Mouse (Mus musculus) embryonic stem cell, embryonic (primary cell): ENCODE data around the gene Dok1.

Source experiments
- CTCF ChIA-PET, 4 experiments: fragments of 300-600 bp in 2 of 4; fragments of 350-600 bp in 2 of 4; sonication (Branson Sonifier 250); formaldehyde crosslinking; loops; one replicate each; lab custom pipeline; 2022; ENCODE audit warnings: inconsistent platforms in 2 of 4; lab: Charles Lee
- POLR2A ChIA-PET, 4 experiments: fragments of 300-600 bp in 2 of 4; fragments of 350-600 bp in 2 of 4; sonication (Branson Sonifier 250); formaldehyde crosslinking; loops; one replicate each; lab custom pipeline; 2022; ENCODE audit warnings: antibody characterized with exemption in 4 of 4, inconsistent platforms in 1 of 4; lab: Charles Lee

The Dok1 gene

DNA sequence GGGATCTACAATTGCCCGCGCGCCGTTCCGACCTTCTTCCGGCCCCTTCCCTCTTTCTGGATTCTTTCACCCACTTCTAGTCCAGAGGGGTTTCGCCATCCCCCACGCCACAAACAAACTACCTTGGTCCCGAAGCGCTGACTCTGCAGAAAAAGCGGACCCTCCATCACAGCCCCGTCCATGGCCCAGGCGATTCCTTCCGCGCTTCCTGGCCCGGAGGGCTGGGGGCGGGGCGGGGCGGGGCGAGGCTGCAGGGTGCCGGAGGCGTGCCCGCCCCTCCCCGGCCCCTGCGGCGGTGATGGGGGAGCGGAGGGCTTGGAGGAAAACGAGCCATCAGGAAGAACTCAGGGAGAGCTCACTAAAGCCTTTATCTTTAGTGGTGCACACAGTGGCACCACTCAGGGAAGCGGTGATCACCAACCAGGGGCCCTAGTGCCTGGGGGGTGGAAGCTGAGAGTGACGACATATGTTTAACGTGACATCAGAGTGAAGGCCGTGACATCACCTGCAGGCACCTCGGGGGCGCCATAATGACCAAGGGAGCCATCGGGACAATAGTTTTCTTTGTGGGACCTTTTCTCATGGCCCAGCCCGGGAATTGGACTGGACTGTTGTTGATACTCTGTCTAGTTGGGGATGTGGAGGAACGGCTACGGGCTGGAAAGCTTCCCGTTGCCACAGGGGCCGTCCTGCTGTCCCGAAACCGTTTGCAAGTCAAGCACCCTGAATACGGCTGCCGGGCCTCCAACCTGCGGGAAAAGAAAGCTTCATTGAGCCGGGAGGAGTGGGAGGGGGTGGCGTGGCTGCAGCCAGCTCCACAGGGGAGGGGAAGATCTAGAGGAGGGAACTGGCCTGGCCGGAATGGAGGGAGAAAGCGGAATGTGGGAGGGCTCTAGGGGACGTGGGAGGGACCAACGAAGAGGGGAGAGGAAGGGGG is at the start of gene Dok1, which contains the start of gene Loxl3:
TSS of gene Dok1 (minus strand) at position 223 of the 937 bp plus-strand sequence.
TSS of gene Loxl3 (plus strand) at position 925 of the 937 bp plus-strand sequence.
- POLR2A ChIA-PET = interaction anchor here (0.5 to 3.3 kb wide), 29 partner anchors 13 to 292 kb away, joined by 3 to 13 read pairs (median 4); partner anchors contain the start of genes Dqx1 (in 3 of the 4), 1700003E16Rik (in 1 of the 4), Aup1 (in 1 of the 4) and Htra2 (in 1 of the 4)
- CTCF ChIA-PET = interaction anchor here in 2 of 4 experiments (0.6 to 1.4 kb wide), 11 partner anchors 17 to 331 kb away, joined by 3 to 5 read pairs (median 3); partner anchors contain the start of genes Ccdc142 (in 1 of the 2) and Gm42688 (in 1 of the 2)

DNA sequence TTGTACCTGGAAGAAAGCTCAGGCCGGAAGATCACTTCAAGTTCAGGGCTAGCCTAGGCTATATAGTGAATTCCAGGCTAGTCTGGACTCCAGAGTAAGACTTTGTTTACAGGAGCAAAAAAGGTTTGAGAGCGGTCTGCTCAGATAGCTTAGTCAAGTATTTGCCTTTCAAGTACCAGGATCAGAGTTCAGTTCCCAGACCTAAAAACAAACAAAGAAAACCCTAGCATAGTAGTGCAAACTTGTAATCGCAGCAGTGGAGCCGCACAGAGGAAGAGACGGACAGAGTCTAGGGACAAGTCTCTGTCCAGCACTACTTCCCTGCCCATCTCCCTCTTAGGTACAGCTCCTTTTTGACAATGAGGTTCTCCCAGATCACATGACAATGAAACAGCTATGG is 46.9 kb upstream of the Dok1 start:
- POLR2A ChIA-PET = interaction anchor here in 1 of 4 experiments (1.5 kb wide), 1 partner anchor 44 kb away, joined by 3 read pairs; no protein-coding TSS in a partner anchor
- CTCF ChIA-PET = interaction anchor here in 1 of 4 experiments (1.0 kb wide), 1 partner anchor 20 kb away, joined by 3 read pairs; no protein-coding TSS in a partner anchor

DNA sequence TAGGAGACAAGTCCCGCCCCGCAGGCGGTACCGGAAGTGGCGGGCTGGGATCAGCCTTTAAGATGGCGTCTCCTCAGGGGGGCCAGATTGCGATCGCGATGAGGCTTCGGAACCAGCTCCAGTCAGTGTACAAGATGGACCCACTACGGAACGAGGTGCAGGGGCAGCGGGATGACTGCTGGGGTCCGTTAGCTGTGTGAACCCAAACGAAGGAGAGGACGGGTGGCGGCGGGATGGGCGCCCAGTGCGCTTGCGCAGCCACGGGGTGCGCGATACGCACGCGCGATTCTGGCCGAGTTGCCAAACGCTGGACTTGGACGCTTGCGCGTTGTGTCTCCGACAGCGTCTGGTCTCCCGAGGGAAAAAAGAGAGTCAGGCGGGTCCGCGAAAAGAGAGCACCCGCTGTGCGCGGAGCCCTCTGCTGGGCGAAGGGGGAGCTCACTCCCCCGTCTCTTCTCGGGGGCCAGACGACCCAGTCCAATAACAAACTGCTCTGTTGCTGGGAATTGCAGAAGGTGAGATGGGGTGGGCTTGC is 45.1 kb upstream of the Dok1 start:
- POLR2A ChIA-PET = interaction anchor here in 3 of 4 experiments (0.6 to 2.7 kb wide), 54 partner anchors 8 to 373 kb away, joined by 3 to 18 read pairs (median 4); partner anchors contain the start of genes Dqx1 (in 3 of the 3), Wbp1 (in 3 of the 3), Aup1 (in 2 of the 3) and Ccdc142 (in 2 of the 3)
- CTCF ChIA-PET = interaction anchor here in 3 of 4 experiments (0.6 to 2.2 kb wide), 18 partner anchors 9 to 698 kb away, joined by 3 to 9 read pairs (median 4); partner anchors contain the start of genes Aup1 (in 1 of the 3), Ccdc142 (in 1 of the 3), Dqx1 (in 1 of the 3) and Gm42688 (in 1 of the 3)

- ChIA-PET CTCF (interaction anchor here in 3 of 4 experiments (0.5 to 2.2 kb wide), 19 partner anchors 10 to 717 kb away, joined by 3 to 9 read pairs (median 4); partner anchors contain the start of genes Aup1 (in 1 of the 3), Ccdc142 (in 1 of the 3), Dqx1 (in 1 of the 3) and Gm42688 (in 1 of the 3)), POLR2A (interaction anchor here in 3 of 4 experiments (0.6 to 2.7 kb wide), 54 partner anchors 9 to 373 kb away, joined by 3 to 18 read pairs (median 4); partner anchors contain the start of genes Dqx1 (in 3 of the 3), Wbp1 (in 3 of the 3), Aup1 (in 2 of the 3) and Ccdc142 (in 2 of the 3))
These were observed 44.5 kb upstream of the Dok1 start, which contains the start of gene Pcgf1 for GRCm38 (mm10) chr6:83077630-83078323. Gene Pcgf1 (plus strand): TSS chr6:83077869.

GRCm38 (mm10) chr6:83074979-83075378 is 41.7 kb upstream of the Dok1 start:
- POLR2A ChIA-PET = interaction anchor here (0.6 to 3.4 kb wide), 11 partner anchors 10 to 328 kb away, joined by 3 to 17 read pairs (median 3); partner anchors contain the start of genes Dqx1 (in 3 of the 4), Aup1 (in 1 of the 4), Htra2 (in 1 of the 4) and Lbx2 (in 1 of the 4)
- CTCF ChIA-PET = interaction anchor here (0.6 to 2.0 kb wide), 13 partner anchors 9 to 1269 kb away, joined by 3 to 13 read pairs (median 5); partner anchors contain the start of genes Ccdc142 (in 1 of the 4), Dqx1 (in 1 of the 4), Gm42688 (in 1 of the 4) and Loxl3 (in 1 of the 4)

DNA sequence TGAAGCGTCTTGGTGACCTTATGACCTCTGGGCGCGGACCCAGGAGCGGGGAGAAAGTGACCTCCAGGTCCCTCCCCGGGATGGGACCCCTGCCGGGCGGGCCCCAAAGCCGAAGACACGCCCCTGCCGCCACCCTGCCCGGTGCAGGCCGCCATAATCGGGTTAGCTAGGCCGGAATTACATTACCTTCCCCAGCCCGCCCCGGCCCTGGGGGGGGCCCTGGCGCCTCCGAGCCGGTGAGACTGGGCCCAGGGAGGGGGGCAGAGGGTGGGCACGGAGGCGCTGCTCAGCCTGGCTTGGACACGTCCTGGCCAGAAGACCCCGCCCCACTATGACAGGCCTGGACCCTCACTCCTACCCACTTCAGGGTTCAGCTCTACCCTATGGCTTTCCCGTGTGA is 37.9 kb upstream of the Dok1 start:
- ChIA-PET CTCF (interaction anchor here in 3 of 4 experiments (0.5 to 1.0 kb wide), 3 partner anchors 16 to 91 kb away, joined by 3 to 13 read pairs (median 4); no protein-coding TSS in a partner anchor), POLR2A (interaction anchor here in 2 of 4 experiments (0.9 to 2.5 kb wide), 7 partner anchors 11 to 70 kb away, joined by 3 to 14 read pairs (median 4); partner anchors contain the start of genes Dqx1 (in 2 of the 2), Aup1 (in 1 of the 2) and Wbp1 (in 1 of the 2))

- CTCF ChIA-PET = interaction anchor here in 3 of 4 experiments (0.5 to 1.6 kb wide), 4 partner anchors 17 to 92 kb away, joined by 3 to 13 read pairs (median 4); no protein-coding TSS in a partner anchor
- POLR2A ChIA-PET = interaction anchor here in 3 of 4 experiments (0.6 to 2.5 kb wide), 9 partner anchors 10 to 224 kb away, joined by 3 to 14 read pairs (median 3); partner anchors contain the start of genes Dqx1 (in 2 of the 3), Aup1 (in 1 of the 3) and Wbp1 (in 1 of the 3)
These were observed 37.3 kb upstream of the Dok1 start for GRCm38 (mm10) chr6:83070311-83071219.

DNA sequence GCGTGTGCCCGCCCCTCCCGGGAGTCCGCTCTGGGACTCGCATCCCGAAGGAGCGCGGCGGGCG is 36.8 kb upstream of the Dok1 start, which contains the start of gene Tlx2:
TSS of gene Tlx2 (minus strand) at position 47 of the 64 bp plus-strand sequence.
- CTCF ChIA-PET = interaction anchor here in 1 of 4 experiments (1.6 kb wide), 1 partner anchor 74 kb away, joined by 3 read pairs; no protein-coding TSS in a partner anchor
- POLR2A ChIA-PET = interaction anchor here in 3 of 4 experiments (0.6 to 2.5 kb wide), 5 partner anchors 12 to 223 kb away, joined by 3 to 14 read pairs (median 3); partner anchors contain the start of genes Dqx1 (in 1 of the 3) and Wbp1 (in 1 of the 3)

DNA sequence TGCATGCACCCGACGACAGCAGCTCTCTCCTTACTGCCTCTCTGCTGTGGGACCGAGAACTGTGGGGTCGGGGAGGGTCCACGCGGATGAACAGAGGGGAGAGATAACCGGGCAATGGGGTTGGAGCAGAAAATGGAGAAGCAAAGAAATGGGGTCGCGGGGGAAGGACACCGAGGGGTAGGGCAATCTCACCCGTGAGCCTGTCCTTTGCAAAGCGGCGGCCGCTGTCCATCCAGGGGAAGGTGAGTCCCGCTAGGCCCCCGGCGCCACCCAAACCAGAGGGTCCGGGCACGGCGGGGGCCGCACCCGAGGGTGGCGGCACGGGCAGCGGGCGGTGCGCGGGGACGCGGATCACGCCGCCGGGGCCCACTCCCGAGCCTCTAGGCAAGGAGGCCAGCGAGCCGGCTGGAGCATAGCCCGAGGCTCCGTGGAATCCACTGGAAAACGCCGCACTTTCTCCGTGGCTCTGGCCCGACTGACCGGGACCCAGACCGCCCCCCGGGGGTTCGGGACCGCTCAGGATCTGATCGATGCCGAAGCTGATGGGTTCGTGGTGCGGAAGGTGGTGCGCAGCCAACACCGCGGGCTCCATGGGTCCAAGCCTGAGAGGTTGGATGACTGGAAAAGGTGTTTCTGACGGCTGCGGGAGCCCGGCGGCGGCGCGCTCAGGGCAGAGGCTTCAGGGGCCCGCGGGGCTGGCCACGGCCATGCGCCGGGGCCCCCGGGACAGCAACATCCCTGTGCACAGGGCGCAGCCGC is 36.4 kb upstream of the Dok1 start:
- CTCF ChIA-PET = interaction anchor here in 1 of 4 experiments (1.6 kb wide), 1 partner anchor 73 kb away, joined by 3 read pairs; no protein-coding TSS in a partner anchor
- POLR2A ChIA-PET = interaction anchor here in 3 of 4 experiments (0.6 to 2.5 kb wide), 13 partner anchors 8 to 248 kb away, joined by 3 to 14 read pairs (median 4); partner anchors contain the start of genes Pcgf1 (in 3 of the 3), Dqx1 (in 2 of the 3), Lbx2 (in 1 of the 3) and Wbp1 (in 1 of the 3)

DNA sequence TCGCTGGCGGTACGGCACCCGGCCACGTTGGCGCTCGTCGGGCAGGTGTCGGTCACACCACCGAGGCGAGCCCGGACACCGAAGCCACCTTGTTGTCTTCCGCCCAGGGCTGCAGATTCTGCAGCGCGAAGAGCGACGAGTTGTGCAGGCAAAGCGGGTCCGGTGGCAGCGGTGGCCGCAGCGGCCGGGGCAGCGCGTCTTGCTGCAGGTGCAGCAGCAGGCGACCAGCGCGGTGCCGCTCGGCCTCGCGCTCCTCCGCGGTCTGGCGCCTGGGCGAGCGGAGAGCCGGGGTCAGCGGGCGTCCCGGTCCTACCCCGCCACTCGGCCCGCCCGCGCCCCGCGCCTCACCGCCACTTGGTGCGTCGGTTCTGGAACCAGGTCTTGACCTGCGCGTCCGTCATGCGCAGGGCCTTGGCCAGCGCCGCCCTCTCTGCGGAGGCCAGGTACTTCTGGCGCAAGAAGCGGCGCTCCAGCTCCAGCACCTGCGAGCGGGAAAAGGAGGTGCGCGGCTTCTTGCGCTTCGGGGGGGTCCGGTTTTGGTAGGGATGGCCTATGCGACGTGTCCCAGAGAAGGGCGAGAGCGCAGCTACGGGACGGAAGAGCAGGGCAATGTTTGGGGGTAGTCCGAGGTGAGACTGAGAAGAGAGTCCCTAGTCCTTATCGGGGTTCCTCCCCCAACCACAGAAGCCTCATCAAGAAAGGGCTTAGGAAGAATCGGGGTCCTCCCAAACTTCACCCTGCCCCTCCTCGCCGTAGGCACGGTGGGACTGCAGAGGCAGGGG is 35.6 kb upstream of the Dok1 start:
- POLR2A ChIA-PET = interaction anchor here in 3 of 4 experiments (0.9 to 2.5 kb wide), 11 partner anchors 9 to 249 kb away, joined by 3 to 14 read pairs (median 4); partner anchors contain the start of genes Pcgf1 (in 3 of the 3), Dqx1 (in 2 of the 3), Lbx2 (in 1 of the 3) and Wbp1 (in 1 of the 3)

DNA sequence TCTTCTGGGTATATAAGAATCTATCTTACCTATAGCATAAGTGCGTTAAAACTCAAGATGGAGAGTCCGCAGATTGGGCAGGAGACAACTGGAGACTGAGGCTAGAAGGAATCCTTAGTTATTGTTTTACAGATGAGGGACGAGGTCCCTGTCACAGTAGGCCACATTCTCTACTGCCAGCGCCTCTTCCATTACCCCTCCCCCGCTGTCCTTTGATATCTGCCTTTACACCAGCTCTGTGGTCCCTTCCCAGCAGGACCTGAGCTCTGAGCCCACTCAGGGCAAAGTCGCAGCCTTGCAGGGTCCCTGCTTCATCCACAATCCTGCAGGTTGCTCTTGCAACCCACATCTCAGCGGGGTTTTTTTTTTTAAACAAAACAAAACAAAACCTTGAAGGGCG is 35.0 kb upstream of the Dok1 start:
- CTCF ChIA-PET = interaction anchor here in 1 of 4 experiments (0.7 kb wide), 1 partner anchor 69 kb away, joined by 3 read pairs; no protein-coding TSS in a partner anchor
- POLR2A ChIA-PET = interaction anchor here in 3 of 4 experiments (0.7 to 1.7 kb wide), 7 partner anchors 9 to 22 kb away, joined by 3 to 6 read pairs (median 4); partner anchors contain the start of genes Pcgf1 (in 2 of the 3), Aup1 (in 1 of the 3) and Dqx1 (in 1 of the 3)

More for the DNA sequence above, 35.6 kb upstream of the Dok1 start:
- CTCF ChIA-PET = interaction anchor here in 1 of 4 experiments (1.6 kb wide), 1 partner anchor 72 kb away, joined by 3 read pairs; no protein-coding TSS in a partner anchor

DNA sequence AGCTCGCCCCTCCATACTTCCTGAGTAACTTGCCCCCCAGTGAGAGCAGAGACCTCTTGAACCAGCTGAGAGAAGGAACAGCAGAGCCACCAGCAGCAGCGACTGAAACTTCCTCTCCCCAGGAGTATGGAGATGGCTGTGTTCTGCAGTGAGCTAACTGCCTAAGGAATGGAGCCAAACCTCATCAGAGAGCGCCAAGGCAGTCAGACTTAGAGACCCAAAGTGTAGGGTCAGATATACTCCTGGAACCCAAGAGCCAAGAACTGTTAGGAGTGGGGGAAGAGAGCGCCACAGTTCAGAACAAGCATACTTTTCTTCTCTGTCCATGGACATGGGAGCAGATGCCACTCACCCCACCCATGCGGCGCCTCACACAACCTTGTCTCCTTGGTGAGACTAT is 33.2 kb upstream of the Dok1 start:
- ChIA-PET CTCF (interaction anchor here in 3 of 4 experiments (0.5 to 1.8 kb wide), 5 partner anchors 12 to 93 kb away, joined by 3 to 8 read pairs (median 4); partner anchors contain the start of genes Ccdc142 (in 1 of the 3), Gm42688 (in 1 of the 3) and Pcgf1 (in 1 of the 3)), POLR2A (interaction anchor here in 3 of 4 experiments (0.6 to 4.4 kb wide), 11 partner anchors 8 to 51 kb away, joined by 3 to 18 read pairs (median 5); partner anchors contain the start of genes Aup1 (in 3 of the 3), Htra2 (in 3 of the 3), Dok1 (in 1 of the 3) and Dqx1 (in 1 of the 3))

- POLR2A ChIA-PET = interaction anchor here in 3 of 4 experiments (0.8 to 4.4 kb wide), 10 partner anchors 8 to 69 kb away, joined by 3 to 18 read pairs (median 6); partner anchors contain the start of genes Aup1 (in 3 of the 3), Htra2 (in 3 of the 3), Dok1 (in 1 of the 3) and Dqx1 (in 1 of the 3)
- CTCF ChIA-PET = interaction anchor here in 3 of 4 experiments (0.6 to 2.4 kb wide), 5 partner anchors 9 to 35 kb away, joined by 3 to 9 read pairs (median 4); partner anchors contain the start of genes Aup1 (in 1 of the 3), Ccdc142 (in 1 of the 3), Gm42688 (in 1 of the 3) and Htra2 (in 1 of the 3)
These were observed 32.7 kb upstream of the Dok1 start for GRCm38 (mm10) chr6:83065995-83066394.
